Mouse (Mus musculus): ENCODE measurements around the gene Coro1b.

Gene Coro1b

DNA sequence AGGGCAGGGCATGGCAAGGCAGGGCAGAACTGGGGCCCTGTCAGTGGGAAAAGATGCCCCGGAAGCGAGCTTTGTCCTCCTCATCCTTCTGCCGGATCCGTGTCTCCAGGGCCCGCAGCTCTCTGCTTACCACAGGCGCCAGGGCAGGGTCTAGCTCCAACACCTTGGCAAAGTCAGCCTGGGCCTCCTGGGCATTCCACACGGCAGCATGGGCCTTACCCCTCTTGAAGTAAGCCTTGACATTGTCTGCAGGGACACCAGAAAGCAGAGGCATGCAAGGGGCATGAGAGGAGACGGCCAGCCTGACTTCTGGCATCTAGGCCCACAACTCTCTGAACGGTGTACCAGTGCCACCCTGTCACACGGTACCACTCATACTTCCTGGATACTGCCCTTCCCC is 33.9 kb upstream of the Coro1b start:
- ChIA-PET POLR2A (interaction anchor here in 1 of 4 experiments (0.9 to 1.0 kb wide), 2 partner anchors 16 to 27 kb away, joined by 3 read pairs; no protein-coding TSS in a partner anchor), CTCF (interaction anchor here in 1 of 4 experiments (1.3 kb wide), 1 partner anchor 114 kb away, joined by 3 read pairs; no protein-coding TSS in a partner anchor)

DNA sequence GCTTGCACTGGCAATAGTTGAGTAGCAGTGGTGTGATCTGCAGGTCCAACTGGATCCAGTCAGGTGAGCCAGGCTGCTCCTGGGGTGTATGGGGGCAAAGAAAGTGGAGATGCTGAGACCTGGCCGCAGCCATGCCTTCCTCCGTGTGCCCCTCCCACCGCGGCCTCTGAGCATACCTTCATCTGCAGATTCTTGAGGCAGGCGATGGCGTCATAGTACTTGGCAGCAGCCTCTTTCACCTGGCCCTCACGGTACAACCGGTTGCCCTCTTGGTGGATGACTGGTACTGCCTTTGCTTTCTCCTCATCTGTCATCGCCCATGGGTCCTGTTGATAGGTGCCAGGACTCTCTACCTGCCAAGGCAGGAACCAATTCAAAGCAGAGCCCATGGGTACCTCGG is 33.3 kb upstream of the Coro1b start:
- ChIA-PET CTCF (interaction anchor here in 1 of 4 experiments (1.3 kb wide), 1 partner anchor 113 kb away, joined by 3 read pairs; no protein-coding TSS in a partner anchor), POLR2A (no interaction called here)

GRCm38 (mm10) chr19:4115816-4116215 is 32.6 kb upstream of the Coro1b start:
- ChIA-PET CTCF (no interaction called here), POLR2A (interaction anchor here in 3 of 4 experiments (0.8 to 1.9 kb wide), 5 partner anchors 14 to 86 kb away, joined by 3 to 6 read pairs (median 4); partner anchors contain the start of genes Cdk2ap2 (in 1 of the 3) and Rad9a (in 1 of the 3))

DNA sequence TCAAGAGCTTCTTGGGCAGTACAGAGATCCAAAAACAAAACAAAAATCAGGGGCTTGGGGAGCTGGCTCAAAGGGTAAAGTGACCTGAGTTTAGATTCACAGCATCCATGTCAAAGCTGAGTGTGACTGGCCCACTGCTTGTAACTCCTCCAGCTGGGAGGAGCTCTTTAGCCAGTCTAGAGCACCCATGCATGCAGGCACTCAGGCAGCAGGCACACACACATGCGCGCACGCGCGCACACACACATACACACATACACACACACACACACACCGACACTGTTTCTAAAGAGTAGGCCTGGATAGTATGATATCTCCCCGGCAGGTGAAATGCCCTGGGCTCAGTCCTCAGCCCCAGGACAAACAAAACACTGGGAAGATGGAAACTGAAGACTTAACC is 31.4 kb upstream of the Coro1b start:
- ChIA-PET CTCF (interaction anchor here in 1 of 4 experiments (0.6 kb wide), 1 partner anchor 626 kb away, joined by 4 read pairs; no protein-coding TSS in a partner anchor), POLR2A (interaction anchor here in 3 of 4 experiments (1.1 to 1.9 kb wide), 5 partner anchors 15 to 85 kb away, joined by 3 to 6 read pairs (median 4); partner anchors contain the start of genes Cdk2ap2 (in 1 of the 3) and Rad9a (in 1 of the 3))

- POLR2A ChIA-PET: interaction anchor here in 3 of 4 experiments (0.7 to 4.6 kb wide), 6 partner anchors 11 to 83 kb away, joined by 3 to 22 read pairs (median 4); partner anchors contain the start of gene Rad9a (in 1 of the 3)
- CTCF ChIA-PET: interaction anchor here in 2 of 4 experiments (0.8 to 1.0 kb wide), 2 partner anchors 74 to 109 kb away, joined by 3 to 9 read pairs; no protein-coding TSS in a partner anchor
Measured at GRCm38 (mm10) chr19:4118350-4118749, 30.1 kb upstream of the Coro1b start.

GRCm38 (mm10) chr19:4119716-4120487 is 28.5 kb upstream of the Coro1b start:
- ChIA-PET POLR2A (interaction anchor here in 3 of 4 experiments (0.9 to 4.6 kb wide), 29 partner anchors 7 to 207 kb away, joined by 3 to 45 read pairs (median 7); partner anchors contain the start of genes Ppp1ca (in 3 of the 3), Cdk2ap2 (in 2 of the 3), Pold4 (in 2 of the 3) and Gstp2 (in 1 of the 3)), CTCF (interaction anchor here in 2 of 4 experiments (0.7 to 2.1 kb wide), 4 partner anchors 21 to 163 kb away, joined by 4 to 9 read pairs (median 4); partner anchors contain the start of gene Ankrd13d (in 1 of the 2))

DNA sequence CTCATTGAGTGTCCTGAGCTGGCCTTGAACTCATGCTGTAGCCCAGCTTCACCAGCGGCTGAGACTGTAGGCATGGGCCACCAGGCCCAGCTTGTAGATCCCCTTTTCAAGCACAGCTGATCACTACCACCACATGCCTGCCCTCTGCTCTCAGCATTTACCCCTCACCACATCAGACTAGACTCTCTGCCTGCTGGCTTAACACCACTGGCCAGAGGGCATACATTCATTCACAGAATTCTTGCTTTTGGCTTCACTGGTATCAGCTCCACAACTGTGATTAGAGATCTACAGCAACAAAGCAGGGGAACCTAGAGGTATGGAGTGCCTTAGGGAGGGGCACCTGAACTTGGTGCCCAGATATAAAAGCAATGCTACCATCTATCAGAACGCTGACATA is 27.9 kb upstream of the Coro1b start:
- CTCF ChIA-PET: interaction anchor here in 3 of 4 experiments (0.9 to 2.1 kb wide), 13 partner anchors 21 to 162 kb away, joined by 3 to 10 read pairs (median 4); partner anchors contain the start of genes Ankrd13d (in 1 of the 3), Cdk2ap2 (in 1 of the 3), Gm49405 (in 1 of the 3) and Nudt8 (in 1 of the 3)
- POLR2A ChIA-PET: interaction anchor here (0.5 to 7.3 kb wide), 60 partner anchors 8 to 208 kb away, joined by 3 to 67 read pairs (median 6); partner anchors contain the start of genes Cdk2ap2 (in 3 of the 4), Gstp2 (in 3 of the 4), Ppp1ca (in 3 of the 4) and Gpr152 (in 2 of the 4)

- ChIA-PET POLR2A (interaction anchor here (0.5 to 7.3 kb wide), 80 partner anchors 9 to 413 kb away, joined by 3 to 67 read pairs (median 4); partner anchors contain the start of genes Cdk2ap2 (in 3 of the 4), Gstp2 (in 3 of the 4), Ppp1ca (in 3 of the 4) and Gpr152 (in 2 of the 4)), CTCF (interaction anchor here (0.8 to 2.1 kb wide), 18 partner anchors 12 to 161 kb away, joined by 3 to 10 read pairs (median 4); partner anchors contain the start of genes Ppp1ca (in 2 of the 4), Ankrd13d (in 1 of the 4), Cdk2ap2 (in 1 of the 4) and Gm49405 (in 1 of the 4))
Measured at GRCm38 (mm10) chr19:4121097-4121805, 27.2 kb upstream of the Coro1b start.

GRCm38 (mm10) chr19:4121896-4122295 is 26.5 kb upstream of the Coro1b start:
- POLR2A ChIA-PET: interaction anchor here in 3 of 4 experiments (0.6 to 7.3 kb wide), 64 partner anchors 9 to 414 kb away, joined by 3 to 67 read pairs (median 5); partner anchors contain the start of genes Ppp1ca (in 3 of the 3), Cdk2ap2 (in 2 of the 3), Gpr152 (in 2 of the 3) and Gstp2 (in 2 of the 3)
- CTCF ChIA-PET: interaction anchor here in 3 of 4 experiments (0.8 to 2.1 kb wide), 12 partner anchors 13 to 121 kb away, joined by 3 to 10 read pairs (median 4); partner anchors contain the start of genes Cdk2ap2 (in 1 of the 3), Gm49405 (in 1 of the 3), Nudt8 (in 1 of the 3) and Pitpnm1 (in 1 of the 3)

DNA sequence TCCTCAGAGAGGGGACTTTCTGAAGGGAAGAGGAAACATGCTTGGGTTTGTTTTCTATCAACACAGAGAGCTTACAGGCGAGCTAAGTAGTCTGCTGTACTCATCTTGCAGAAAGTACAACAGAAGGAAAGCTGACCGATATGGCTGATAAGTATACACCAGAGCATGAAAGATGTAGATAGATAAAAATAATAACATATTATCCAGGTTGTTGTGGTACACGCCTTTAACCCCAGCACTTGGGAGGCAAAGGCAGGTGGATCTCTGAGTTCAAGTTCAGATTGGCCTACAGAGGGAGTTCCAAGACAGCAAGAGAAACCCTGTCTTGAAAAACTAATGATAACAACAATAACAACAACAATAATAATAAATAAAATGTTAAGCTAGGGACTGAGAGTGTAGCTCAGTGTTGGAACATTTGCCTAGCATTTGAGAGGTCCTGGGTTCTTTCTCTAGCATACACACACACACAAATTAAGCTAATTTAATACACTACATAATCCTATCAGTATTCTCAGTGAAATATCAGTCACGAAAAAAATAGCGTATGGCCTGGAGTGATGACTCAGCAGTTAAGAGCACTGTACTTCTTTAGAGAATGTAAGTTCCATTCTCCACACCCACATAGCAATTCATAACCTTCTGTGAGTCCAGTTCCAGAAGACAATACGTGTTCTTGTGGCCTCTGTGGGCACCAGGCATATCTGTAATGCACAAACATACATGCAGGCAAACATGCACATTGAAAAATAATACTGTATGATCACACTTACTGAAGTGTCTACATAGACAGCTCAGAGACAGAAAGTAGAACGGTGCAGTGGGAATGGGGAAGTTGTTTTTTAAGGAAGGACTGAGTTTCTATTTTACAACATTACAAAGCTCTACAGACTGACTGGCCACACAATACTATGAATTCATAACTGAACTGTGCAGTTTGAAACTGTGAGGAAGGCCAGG is 25.7 kb upstream of the Coro1b start:
- ChIA-PET POLR2A (interaction anchor here in 3 of 4 experiments (1.0 to 7.3 kb wide), 18 partner anchors 10 to 125 kb away, joined by 3 to 67 read pairs (median 8); partner anchors contain the start of genes Cdk2ap2 (in 2 of the 3), Gpr152 (in 1 of the 3), Gstp2 (in 1 of the 3) and Ndufv1 (in 1 of the 3)), CTCF (interaction anchor here in 3 of 4 experiments (1.0 to 2.0 kb wide), 4 partner anchors 69 to 122 kb away, joined by 3 to 10 read pairs (median 4); partner anchors contain the start of genes Gm49405 (in 1 of the 3), Nudt8 (in 1 of the 3) and Ppp1ca (in 1 of the 3))

- ChIA-PET POLR2A (interaction anchor here in 3 of 4 experiments (0.6 to 7.3 kb wide), 33 partner anchors 13 to 208 kb away, joined by 3 to 67 read pairs (median 5); partner anchors contain the start of genes Ppp1ca (in 3 of the 3), Cdk2ap2 (in 2 of the 3), Gstp2 (in 2 of the 3) and Ndufv1 (in 2 of the 3)), CTCF (interaction anchor here (0.6 to 3.3 kb wide), 17 partner anchors 13 to 848 kb away, joined by 3 to 29 read pairs (median 5); partner anchors contain the start of genes Gpr152 (in 2 of the 4), Cdk2ap2 (in 1 of the 4) and Pitpnm1 (in 1 of the 4))
Measured at GRCm38 (mm10) chr19:4124432-4124831, 24.0 kb upstream of the Coro1b start.

- POLR2A ChIA-PET: interaction anchor here (0.6 to 7.3 kb wide), 57 partner anchors 12 to 1563 kb away, joined by 3 to 67 read pairs (median 4); partner anchors contain the start of genes Cdk2ap2 (in 3 of the 4), Ppp1ca (in 3 of the 4), Ankrd13d (in 2 of the 4) and Gstp2 (in 2 of the 4)
- CTCF ChIA-PET: interaction anchor here (0.5 to 3.3 kb wide), 51 partner anchors 12 to 1842 kb away, joined by 3 to 29 read pairs (median 4); partner anchors contain the start of genes Cdk2ap2 (in 2 of the 4), Gstp2 (in 2 of the 4), Ndufv1 (in 2 of the 4) and Ankrd13d (in 1 of the 4)
Measured at GRCm38 (mm10) chr19:4125268-4125667, 23.2 kb upstream of the Coro1b start.

GRCm38 (mm10) chr19:4125741-4126696 is 22.4 kb upstream of the Coro1b start, which contains the start of gene Aip:
Gene Aip, minus strand, starts transcription at chr19:4125858.
- ChIA-PET CTCF (interaction anchor here in 3 of 4 experiments (0.5 to 3.3 kb wide), 49 partner anchors 11 to 1841 kb away, joined by 3 to 29 read pairs (median 4); partner anchors contain the start of genes Cdk2ap2 (in 2 of the 3), Gstp2 (in 2 of the 3), Ndufv1 (in 2 of the 3) and Ankrd13d (in 1 of the 3)), POLR2A (interaction anchor here (0.5 to 7.3 kb wide), 59 partner anchors 12 to 1563 kb away, joined by 3 to 67 read pairs (median 4); partner anchors contain the start of genes Cdk2ap2 (in 3 of the 4), Ppp1ca (in 3 of the 4), Ankrd13d (in 2 of the 4) and Gstp2 (in 2 of the 4))
